Mouse (Mus musculus): ENCODE data around the gene Notch2. TPM values are rescaled to one million over a fixed set of nuclear protein-coding genes. Genes with fewer than 3 reads are reported as not detected.

Gene Notch2
- polyA plus RNA-seq, 1 experiment from 2014 or later = 6.6 TPM

Other genes starting within 250 kb of the Notch2 start
- 67.5 and 75.5 TPM in 2 replicates for gene Pde4dip, start 124.8 kb upstream of the Notch2 start, polyA plus RNA-seq (2015; fragmentation: Nextera tagmentation; extraction: Ambion mirVana)
- gene Sec22b, start 112.3 kb upstream of the Notch2 start, polyA plus RNA-seq (2015; fragmentation: Nextera tagmentation; extraction: Ambion mirVana) = 86.9 and 94.8 TPM in 2 replicates
- not detected in 2 replicates for gene Adam30, start 147.1 kb downstream of the Notch2 start, polyA plus RNA-seq (2015; fragmentation: Nextera tagmentation; extraction: Ambion mirVana)
- not detected in 2 replicates for gene Reg4, start 208.6 kb downstream of the Notch2 start, polyA plus RNA-seq (2015; fragmentation: Nextera tagmentation; extraction: Ambion mirVana)